Mouse (Mus musculus): ENCODE results near the gene Gm20604. TPM values are rescaled to one million over a fixed set of nuclear protein-coding genes. Genes with fewer than 3 reads are reported as not detected.

Gene Gm20604
- polyA plus RNA-seq, 2 experiments from 2014 or later = 7.1 to 9.1 TPM

DNA sequence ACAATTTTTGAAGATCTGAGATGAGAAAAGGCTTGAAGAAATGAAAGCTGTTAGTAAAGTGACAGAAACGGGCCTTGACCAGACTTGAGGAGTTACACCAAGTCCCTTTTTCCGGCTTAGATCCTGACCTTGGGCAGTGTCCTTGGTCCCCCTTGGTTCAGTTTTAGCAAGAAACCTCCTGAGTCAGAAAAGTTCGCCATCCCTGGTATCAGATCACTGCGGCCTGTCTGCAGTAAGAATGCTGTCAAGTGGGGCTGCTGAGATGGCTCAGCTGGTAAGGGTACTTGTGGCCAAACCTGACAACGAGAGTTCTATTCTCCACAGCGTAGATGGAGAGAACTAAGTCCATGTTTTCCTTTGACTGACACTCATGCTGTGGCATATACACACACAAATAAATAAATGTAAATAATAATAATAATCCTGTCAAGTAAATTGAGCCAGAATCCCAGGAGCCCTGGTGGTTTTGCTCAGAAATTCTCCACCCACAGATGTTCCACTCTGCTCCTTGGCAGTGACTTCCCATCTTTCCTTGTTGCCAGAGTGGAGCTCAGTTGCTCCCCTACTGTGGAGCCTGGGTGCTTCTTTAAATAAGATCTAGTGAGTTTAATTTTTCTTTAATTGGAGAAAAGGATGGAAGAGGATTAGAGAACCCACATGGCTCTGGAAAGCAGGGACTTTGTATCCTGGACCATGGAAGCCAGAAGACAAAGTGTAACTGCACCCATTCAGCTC, 52.4 kb downstream of the Gm20604 start:
- ATAC-seq = no peak

DNA sequence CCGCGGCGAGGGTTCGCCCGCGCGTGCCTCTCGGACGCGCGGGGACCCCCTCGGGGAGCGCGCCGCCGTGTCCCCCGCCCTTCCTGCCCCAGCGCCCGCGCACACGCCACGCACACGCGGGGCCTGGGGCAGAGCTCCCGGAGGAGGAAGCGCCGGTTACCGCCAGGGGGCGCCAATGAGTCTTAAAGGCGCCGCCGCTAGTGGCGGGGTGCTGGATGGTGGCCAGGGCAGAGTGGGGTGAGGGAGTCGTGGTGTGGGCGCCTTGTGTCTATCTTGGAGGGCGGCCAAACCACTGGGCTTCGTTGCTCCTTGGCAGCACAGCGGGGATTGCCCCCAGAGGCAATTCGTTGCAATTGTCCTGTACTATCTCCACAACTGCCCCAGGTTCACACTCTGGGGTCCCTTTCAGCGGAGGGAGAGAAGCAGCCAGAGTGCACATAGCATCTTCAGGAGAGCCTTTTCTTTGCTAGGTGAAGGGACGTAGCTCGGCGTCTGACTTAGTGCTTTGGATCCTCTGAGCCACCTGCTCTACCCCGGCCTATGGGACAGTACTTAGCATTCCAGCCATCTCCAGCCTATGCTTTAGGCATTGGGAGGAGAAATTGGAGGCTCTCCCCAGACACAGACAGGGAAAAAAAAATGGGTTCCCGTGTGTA, 53.1 kb downstream of the Gm20604 start:
- peak; percentile 75 for ATAC-seq

DNA sequence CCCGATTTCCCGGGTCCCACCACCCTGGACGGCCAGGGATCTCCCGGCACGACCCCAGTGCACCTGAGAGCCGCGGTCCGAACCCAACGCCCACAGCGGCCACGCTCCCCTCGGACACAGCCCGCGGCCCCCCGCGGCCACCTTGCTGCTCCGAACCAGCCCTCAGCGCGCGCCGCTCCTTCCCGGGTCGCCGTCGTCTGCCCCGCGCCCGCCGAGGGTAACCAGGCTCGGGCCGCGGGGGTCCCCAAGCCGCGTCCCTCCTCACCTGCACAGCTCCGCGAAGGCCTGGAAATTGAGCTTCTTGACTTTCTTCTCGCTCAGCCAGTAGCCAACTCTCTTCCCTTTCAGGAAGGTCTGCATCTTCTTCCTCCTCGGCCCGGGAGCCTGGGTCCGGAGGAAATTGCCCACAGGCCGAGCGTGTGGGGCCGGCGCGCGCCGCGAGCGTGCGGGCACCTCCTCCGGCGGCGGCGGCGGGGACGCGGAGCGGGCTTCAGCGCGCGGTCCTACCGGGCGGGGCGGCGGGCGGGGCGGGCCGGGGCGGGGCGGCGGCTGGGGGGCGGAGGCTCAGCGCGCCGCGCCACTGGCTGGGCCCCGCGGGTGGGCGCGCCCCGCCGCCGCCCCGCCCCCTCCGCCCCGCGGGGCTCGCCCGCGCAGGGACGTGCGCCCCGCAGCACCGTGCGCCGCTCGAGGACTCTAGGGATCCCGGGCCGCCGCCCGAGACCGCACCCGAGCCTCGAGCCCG, 53.8 kb downstream of the Gm20604 start, which contains the start of gene Itpk1:
TSS of gene Itpk1 (minus strand) at position 474 of the 742 bp plus-strand sequence.
- ATAC-seq = peak; percentile 37

DNA sequence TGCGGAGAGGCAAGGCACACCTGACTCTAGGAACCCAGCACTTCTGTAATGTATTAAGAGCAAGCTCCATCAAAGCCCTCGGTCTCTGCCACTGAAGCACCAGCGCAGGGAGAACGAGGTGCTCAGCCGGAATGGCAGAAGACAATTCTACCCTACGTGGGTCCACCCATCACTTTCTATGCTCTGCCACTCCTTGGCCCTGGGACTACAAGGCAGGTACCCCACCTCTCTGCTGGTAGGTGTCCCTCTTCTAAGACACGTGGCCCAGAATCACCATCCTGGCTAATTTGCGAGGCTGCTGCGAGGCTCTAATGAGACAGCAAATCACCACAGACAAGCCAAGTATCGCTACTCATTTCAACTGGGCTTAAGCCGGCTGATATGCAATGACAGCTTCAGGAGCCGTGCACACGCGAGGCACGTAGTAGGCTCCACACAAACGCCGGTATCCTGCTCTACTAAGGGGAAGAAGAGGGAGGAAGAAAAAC, 54.5 kb downstream of the Gm20604 start:
- peak; percentile 20 for ATAC-seq

DNA sequence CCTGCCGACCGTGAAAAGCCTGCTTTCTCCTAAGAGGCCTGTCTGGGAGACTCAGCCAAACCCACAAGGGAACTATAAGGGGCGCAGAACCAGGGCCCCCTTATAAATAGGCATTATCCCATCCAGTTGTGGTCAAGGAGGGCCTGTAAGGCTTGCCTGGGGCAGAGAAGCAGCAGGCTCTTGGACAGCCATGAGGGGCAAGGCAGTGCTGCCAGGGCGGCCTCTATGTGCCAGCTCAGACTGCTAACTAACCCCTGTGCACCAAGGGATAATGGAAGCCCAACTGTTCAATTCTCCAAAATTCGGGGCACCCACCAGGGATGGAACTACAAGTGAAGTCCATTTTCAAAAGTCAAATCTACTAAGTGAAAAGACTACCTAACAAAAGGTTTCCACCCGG, 55.0 kb downstream of the Gm20604 start:
- no peak for ATAC-seq

DNA sequence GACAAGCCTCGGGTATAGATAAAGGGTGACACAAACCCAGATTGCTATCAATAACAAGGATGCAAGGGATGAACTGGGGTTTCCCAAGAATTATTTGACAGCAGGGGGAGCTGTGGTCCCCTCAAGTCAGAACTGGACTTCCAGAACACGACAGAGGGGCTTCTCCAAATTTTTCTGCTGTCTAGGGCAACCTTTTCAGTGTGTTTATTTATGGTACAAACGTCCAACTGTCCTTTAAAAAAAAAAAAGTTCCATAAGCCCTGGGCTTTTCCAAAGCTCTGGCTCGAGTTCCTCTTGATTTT, 55.4 kb downstream of the Gm20604 start:
- ATAC-seq = no peak

DNA sequence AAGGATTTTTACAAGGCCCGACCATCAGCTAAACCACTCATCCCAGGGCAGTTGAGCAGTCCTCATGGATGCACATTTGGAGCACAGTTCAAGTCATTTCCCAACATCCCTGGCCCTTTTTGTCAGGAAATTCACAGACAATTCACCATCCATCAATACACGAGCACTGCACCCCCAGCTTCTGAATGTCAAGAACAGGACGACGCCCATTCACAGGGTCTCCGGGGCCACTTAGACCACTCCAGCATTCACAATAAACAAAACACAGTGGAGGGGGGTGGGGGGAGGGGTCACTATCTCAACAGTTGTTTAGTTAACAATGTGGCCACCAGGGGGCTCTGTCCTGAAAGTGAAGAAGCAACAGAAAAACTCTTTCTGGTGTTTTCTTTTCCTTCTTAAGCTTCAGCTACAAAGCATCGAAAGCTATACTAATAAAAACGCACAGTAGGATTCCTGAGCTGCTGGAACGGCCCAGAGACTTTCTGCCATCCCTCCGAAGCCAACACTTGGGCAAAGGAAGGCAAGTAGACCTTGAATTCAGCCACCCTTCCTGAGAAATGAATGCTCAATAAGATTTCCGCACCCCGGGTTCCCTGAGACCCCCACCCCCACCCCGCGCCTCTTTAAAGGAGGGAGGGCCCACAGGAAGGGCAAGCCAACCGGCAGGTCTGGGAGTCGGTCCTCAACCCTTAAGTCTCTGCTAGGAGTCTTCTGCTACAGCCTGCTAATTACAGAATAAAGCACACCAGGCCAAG, 55.9 kb downstream of the Gm20604 start:
- no peak for ATAC-seq

DNA sequence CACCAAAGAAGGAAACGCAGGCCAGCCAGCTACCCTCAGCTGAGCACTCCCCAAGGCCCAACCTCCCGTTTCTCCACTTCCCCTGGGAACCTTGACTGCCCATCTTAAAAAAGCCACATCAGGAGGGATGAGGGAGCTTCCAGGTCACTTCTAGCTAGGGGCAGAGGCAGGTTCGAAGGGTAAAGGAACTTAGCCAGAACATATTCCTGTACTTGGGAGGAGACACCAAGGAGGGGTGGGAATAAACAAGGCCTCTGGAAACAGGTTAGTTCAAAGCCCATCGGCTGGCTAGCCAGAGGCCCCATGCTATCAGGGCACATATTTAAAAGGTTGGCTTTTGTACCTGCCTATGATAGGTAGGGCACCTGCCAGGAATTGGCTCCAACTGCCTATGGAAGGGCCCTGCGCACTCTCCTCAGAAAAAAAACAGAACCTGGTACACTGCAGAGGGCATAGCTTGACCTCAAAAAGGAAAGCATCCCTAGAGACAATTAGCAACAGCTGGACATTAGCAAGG, 56.7 kb downstream of the Gm20604 start:
- ATAC-seq = no peak

DNA sequence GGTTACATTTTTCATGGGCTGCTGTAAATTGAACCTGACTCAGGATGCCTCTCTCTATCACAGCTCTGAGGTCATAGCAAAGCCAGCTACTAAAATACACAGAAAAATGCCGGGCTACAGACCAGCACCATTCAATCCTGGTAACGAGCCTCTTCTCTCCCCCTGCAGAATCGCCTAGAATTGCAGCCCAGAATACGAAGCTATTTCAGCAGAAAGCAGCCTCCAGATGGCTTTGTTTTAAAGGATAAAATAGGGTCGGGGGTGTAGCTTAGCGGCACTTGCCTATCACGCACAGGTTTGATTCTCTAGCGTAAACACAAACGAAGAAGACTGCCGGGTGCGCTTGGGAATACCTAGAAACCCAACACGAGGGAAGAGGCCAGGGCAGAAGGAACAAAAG, 58.0 kb downstream of the Gm20604 start:
- no peak for ATAC-seq

DNA sequence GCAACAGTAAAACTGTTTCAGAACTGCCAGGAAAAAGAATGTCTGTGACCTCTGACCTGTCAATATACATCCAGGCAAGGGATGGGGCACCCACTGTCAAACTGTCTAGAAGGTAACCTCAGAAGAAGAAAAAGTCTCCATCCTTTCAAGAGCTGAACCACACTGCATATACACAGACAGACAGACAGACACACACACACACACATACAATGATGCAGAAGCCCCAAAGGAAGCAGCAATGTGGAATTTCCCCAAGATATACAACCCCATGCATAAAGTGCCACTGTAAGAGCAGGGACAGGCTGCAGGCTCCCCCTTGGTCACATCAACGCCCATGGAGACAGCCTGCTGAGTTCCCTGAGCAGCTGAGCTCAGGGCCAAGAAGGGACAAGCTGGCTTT, 59.3 kb downstream of the Gm20604 start:
- ATAC-seq = peak; percentile 26

DNA sequence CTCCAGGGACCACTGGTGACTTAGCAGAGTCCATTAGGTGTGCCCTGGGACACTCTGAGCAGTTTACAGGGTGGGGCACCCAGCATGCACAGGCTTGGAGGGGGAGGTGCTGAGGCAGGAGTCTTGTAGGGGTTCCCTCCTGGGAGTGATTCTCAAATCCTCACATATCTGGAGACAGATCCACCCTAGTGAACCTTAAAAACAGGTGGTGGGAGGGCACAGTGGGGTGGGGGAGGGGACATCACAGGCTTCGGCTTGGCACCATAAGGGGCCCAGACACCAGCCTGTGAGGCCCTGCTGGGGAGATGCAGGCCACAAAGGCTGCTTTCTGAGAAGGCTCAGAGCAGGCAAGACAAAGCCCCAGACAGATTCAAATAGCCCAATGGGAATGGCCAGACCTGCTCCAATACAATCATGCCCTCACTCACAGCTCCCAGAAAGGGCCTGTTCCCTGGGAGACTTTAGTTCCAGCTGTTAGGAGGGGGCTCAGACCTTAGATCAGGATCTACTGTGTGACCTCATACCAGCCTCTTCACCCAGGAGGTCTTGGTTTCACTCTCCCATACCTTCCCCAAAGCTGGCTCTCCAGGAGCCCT, 60.3 kb downstream of the Gm20604 start:
- no peak for ATAC-seq

DNA sequence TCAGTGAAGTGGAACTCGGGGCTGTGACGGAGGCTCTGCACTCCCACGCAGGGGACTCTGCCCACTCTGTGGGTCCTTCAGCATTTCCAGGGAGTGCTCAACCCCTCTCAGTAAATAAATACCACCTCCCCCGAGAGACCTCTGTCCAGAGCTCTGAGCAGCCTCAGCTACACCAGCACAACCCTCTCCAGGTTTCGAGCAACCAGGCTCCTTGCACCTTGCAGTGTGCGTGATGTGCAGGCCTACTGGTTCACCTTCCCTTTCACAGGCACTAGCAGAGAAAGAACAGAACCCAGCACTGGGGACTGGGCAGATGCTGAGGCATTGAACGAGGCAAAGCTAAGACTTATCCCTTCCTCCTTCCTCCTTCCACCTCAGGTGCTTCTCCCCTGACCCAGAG, 61.1 kb downstream of the Gm20604 start:
- ATAC-seq = no peak

DNA sequence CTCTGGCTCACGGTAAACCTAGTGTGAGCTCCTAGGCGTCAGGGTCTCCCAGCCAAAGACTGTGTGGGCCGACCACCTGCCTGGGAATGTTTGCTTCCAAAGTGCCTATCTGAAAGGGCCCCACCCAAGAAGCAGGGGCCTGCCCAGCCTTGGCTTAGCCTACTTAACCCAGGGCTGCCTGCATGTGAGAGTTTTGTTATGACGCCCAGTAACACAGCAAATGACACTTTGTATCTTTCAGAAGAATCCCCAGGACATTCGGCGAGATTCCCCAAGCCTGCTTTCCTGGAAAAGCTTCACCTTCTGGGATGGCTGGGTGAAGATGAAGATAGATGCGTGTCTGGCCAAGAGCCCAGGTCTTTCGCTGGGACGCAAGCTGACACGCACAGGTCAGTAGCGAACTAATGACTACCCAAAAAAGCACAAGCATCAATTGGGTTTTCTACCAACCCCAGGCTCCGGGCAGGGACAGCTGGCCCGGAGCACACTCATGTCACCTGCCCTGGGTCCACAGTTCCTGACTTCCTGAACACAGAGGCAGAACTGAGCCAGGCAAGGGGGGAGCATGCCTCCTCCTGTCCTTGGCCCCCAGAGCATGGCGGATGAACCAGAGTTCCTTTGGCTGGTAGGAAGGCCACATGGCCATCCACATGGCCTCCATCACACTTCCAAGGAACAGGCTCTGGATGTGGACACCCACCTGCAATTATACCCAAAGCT, 61.7 kb downstream of the Gm20604 start:
- no peak for ATAC-seq

DNA sequence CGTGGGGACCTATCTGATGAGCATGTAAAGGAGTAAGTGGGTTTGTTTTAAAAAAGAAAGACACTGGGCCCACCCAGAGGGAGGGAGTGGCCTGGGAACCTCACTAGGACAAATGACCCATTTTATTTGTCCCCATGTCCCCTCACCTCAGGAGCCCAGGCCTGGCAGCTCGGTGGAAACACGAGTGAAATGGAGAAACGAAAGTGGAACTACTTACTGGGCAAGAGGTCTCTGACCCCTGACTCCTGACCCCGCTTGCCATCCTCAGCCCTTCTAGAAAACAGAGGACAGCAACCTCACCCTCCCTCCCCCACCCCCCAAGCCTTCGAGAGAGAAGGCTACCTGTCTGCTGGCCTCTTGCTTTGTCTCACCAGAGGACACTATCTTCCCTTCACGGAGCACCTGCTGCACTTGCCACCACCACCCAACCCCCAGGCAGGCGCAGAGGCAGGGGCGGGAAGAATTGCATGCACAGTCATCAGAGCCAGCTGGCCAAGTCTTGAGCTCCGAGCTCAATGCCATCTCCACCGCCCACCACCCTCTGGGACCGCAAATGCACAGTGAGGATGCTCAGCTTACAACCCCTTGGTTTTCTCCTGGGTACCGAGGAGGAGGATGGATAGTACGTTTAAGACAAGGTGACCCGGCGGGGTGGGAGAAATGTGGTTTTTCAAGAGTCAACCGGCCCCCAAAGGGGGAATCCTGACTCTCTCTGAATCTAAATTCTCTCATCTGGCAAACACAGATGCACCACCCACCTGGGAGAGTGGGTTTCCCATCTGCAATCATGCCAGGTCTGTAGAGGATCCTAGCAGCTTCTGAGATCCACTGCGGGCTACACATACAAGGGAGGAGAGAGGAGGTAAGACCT, 62.9 kb downstream of the Gm20604 start:
- peak; percentile 47 for ATAC-seq

DNA sequence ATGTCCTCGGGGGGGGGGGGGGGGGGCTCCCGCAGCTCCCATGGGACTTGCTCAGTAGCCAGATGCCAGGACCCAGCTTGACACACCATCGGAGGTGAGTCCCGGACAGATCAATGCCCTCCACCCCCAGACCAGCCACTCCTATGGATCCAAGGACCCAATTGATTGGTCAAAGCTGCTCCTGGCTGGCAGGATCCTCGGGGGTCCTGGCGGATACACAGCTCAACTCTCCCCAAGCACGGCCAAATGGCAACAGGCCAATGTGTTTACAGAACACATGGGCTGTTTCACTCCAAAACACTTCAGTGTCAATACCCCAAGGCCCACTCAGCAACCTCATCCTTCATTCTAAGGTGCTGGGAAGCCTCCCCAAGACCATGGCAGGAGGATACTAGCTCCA, 66.7 kb downstream of the Gm20604 start:
- no peak for ATAC-seq

Other genes starting within 250 kb of the Gm20604 start
- not detected for gene Chga, start 203.7 kb downstream of the Gm20604 start, polyA plus RNA-seq (2017; shearing (Covaris generic))
- 10 to 100 TPM; 16.2 to 18.4 TPM for gene Itpk1, start 53.7 kb downstream of the Gm20604 start, polyA plus RNA-seq (2017; shearing (Covaris generic))
- 1 to 10 TPM; 6.5 to 8.3 TPM for gene Moap1, start 15.0 kb downstream of the Gm20604 start, polyA plus RNA-seq (2017; shearing (Covaris generic))
- 10 to 100 TPM in 1 of 2 experiments, 1 to 10 TPM in 1; 8.5 to 10.1 TPM for gene Tmem251, start 14.9 kb downstream of the Gm20604 start, polyA plus RNA-seq (2017; shearing (Covaris generic))
- not detected for gene Gm28051, start 907 bp downstream of the Gm20604 start, polyA plus RNA-seq (2017; shearing (Covaris generic))
- 10 to 100 TPM; 28.3 to 29.3 TPM for gene Gon7, start 869 bp downstream of the Gm20604 start, polyA plus RNA-seq (2017; shearing (Covaris generic))
- 10 to 100 TPM; 23.8 to 24.3 TPM for gene Ubr7, start 705 bp downstream of the Gm20604 start, polyA plus RNA-seq (2017; shearing (Covaris generic))
- gene Btbd7, start 119.8 kb upstream of the Gm20604 start, polyA plus RNA-seq (2017; shearing (Covaris generic)) = 1 to 10 TPM; 8.6 to 8.7 TPM
- not detected for gene Cox8c, start 140.6 kb upstream of the Gm20604 start, polyA plus RNA-seq (2017; shearing (Covaris generic))
- under 1 TPM; 0.32 to 0.60 TPM for gene Unc79, start 190.2 kb upstream of the Gm20604 start, polyA plus RNA-seq (2017; shearing (Covaris generic))

All from activated CD4-positive, CD25-positive, alpha-beta regulatory T cell, adult 4 months (primary cell).